Mouse (Mus musculus) E14TG2a.4 (cell line): ENCODE measurements around the gene Nectin4.

Source experiments
- CTCF ChIP-seq: conservative IDR thresholded peaks from 2 replicates; pipeline ENCODE4 v1.5.1; 2014; ENCODE audit warnings: low read length
- NANOG ChIP-seq: IDR thresholded peaks from 2 replicates; pipeline ENCODE4 v1.6.1; 2014; ENCODE audit warnings: borderline replicate concordance, low read length, mixed read lengths
- POU5F1 ChIP-seq: IDR thresholded peaks from 2 replicates; pipeline ENCODE4 v1.6.1; 2014; ENCODE audit warnings: low read length, borderline replicate concordance

GRCm38 (mm10) chr1:171390101-171390500, 20.2 kb downstream of the Nectin4 start:
- TF ChIP-seq CTCF = no peak
- no peak for TF ChIP-seq NANOG
- no peak for TF ChIP-seq POU5F1
